Mouse (Mus musculus) neutrophil, adult 65 days (primary cell): ENCODE data around the gene 9030612E09Rik. TPM values are rescaled to one million over a fixed set of nuclear protein-coding genes. Genes with fewer than 3 reads are reported as not detected.

ENCODE experiments used
- total RNA-seq: library from RNA; stranded (reverse); gene quantifications from 2 replicates; pipeline ENCODE4 v1.2.4, GENCODE M21; 2023

The 9030612E09Rik gene
- total RNA-seq, result not detected in 2 replicates

DNA sequence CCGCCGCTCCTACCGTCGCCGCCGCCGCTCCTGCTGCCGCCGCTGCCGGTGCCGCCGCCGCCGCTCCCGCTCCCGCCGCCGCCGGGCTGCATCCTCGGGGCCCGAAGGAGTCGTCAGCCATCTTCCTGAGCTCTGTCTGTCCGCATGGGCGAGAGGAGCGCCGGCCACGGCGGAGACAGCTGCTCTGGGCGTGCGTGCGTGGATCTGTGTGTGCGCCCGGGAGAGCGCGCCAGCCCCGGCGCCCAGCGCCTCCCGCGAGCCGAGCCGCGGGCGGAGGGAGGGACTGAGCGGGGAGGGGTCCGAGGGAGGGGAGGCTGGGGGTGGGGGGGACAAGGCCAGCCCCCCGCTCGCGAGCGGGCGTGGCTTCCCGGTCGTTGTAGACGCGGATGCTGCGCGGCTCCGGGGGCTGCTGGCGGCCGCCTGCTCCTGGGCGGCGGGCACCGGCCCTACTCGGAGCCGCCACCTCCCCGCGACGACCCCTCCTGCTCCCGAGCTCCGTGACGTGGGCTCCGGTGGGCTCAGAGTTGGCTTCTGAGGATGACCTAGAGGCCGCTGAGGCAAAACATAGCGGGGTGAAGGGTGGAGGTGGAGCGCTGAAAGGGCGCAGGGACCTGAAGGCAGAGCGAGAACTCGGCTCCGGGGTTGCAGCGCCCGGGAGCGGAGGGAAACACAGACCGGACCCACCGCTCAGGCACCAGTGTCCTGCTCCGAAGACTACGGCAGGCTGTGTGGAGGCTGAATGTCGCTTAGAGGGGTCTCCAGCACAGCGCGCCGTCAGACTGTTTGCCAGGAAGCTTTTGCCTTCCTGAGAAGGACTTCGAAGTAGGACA, at the start of gene 9030612E09Rik, which contains the start of gene Sobp:
Gene 9030612E09Rik, plus strand, starts transcription at position 379 of the 830 bp plus-strand sequence.
Gene Sobp, minus strand, starts transcription at position 205 of the 830 bp plus-strand sequence.

GRCm38 (mm10) chr10:43220910-43221625, 46.6 kb downstream of the 9030612E09Rik start, which contains the start of gene Pdss2:
Pdss2 (plus strand) TSS chr10:43221486.

Other genes with a start within 250 kb of the 9030612E09Rik start
- gene Sobp, start 174 bp upstream of the 9030612E09Rik start, total RNA-seq, result not detected in 2 replicates
- gene Pdss2, start 46.8 kb downstream of the 9030612E09Rik start, total RNA-seq, result 5.7 and 10.0 TPM in 2 replicates